Mouse (Mus musculus): ENCODE measurements at regions not wholly inside any gene's neighbourhood (a gene's known extent, or its start where the extent isn't known, plus 50 kb on each side); places are given as distances from the start of the nearest gene placed in this dataset.

GRCm38 (mm10) chr15:96944741-96945140 is 111.0 kb downstream of the Slc38a4 start:
- DNase-seq (ENCODE audit: low read depth): no peak

- no peak for DNase-seq (ENCODE audit: low read depth)
Observed at GRCm38 (mm10) chr15:96942651-96943050, 113.1 kb downstream of the Slc38a4 start.

GRCm38 (mm10) chr15:96938406-96938805 is 117.3 kb downstream of the Slc38a4 start:
- DNase-seq (ENCODE audit: low read depth): no peak

GRCm38 (mm10) chr15:96937623-96938022 is 118.1 kb downstream of the Slc38a4 start:
- no peak for DNase-seq (ENCODE audit: low read depth)

- DNase-seq (ENCODE audit: low read depth): no peak
Observed at GRCm38 (mm10) chr15:96936705-96937346, 118.9 kb downstream of the Slc38a4 start.

DNA sequence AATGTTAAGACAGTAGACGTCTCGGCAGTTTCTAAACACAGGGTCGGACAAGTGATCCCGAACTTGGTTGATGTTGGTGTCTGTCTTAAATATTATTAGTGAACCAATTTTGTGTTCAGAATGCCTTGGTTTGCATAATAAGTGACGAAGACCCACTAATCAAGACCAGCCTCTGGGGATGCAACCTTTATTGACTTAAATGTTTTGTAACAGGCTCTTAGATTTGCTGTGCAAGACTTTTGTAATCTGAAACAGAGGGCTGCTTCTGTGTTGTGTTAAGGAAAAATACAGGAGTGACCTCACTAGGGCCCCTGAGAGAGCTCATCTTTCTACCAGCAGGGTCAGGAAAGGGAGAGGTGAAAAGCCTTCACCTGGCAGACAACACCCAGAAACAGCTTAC is 119.5 kb downstream of the Slc38a4 start:
- no peak for DNase-seq (ENCODE audit: low read depth)

- no peak for DNase-seq (ENCODE audit: low read depth)
Observed at GRCm38 (mm10) chr15:96933451-96933850, 122.3 kb downstream of the Slc38a4 start.

DNA sequence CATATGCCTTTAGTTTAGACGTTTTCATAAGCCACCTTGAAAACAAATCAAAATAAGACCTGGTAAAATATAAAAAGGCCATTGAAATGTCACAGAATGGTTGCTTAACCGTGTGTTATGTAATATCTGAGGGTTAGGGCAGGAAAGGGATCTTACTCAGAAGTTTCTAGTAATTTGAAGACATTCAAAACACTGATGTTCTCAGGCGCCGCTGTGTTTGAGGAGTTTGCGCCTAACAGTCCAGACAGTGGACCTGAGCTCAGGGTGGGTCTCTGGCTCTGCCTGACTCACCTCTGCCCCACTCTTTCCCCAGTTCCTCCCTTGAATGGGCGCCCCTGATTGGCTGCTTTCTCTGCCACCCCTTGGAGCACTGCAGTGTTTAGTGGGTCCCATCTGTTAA is 125.2 kb downstream of the Slc38a4 start:
- DNase-seq (ENCODE audit: low read depth): no peak

GRCm38 (mm10) chr15:96929788-96930187 is 126.0 kb downstream of the Slc38a4 start:
- DNase-seq (ENCODE audit: low read depth): no peak

- no peak for DNase-seq (ENCODE audit: low read depth)
Observed at GRCm38 (mm10) chr15:96928692-96929091, 127.1 kb downstream of the Slc38a4 start.

DNA sequence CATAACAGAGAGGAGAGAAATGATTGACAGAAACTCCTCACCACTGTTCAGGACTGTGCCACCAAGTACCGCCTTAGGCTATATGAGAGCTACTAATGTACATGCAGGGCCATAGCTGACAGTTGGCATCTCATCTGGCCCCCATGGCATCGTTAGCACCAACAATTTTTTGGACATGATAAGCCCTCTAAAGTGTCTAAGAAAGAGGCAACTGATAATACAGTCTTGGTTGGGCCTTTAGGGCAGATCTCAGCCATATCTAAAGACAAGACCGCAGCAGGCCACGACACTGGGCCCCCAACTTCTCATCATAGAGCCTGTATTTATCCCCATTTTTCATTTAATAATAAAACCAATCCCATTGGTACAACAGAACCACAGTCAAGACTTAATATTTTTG is 128.1 kb downstream of the Slc38a4 start:
- no peak for DNase-seq (ENCODE audit: low read depth)

GRCm38 (mm10) chr15:96926660-96927059 is 129.1 kb downstream of the Slc38a4 start:
- no peak for DNase-seq (ENCODE audit: low read depth)

DNA sequence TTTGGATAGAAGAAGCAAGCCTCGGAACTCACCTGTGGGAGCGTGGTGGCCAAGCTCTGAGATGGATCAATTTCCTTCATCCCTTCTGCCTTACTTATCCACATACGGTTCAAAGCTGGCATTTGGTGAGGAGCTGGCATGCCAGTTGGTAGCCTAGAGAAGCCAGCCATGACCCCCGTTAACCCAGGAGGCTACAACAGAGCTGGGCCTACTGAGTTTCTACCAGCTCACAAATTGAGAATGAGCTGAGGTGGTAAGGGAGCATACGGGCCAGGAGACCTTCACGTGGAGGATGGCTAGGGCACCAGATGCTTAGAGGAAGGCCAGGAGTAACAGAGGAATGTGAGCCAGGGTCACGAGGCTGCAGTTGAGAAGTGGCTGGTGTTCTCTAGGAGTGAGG is 139.2 kb downstream of the Slc38a4 start:
- DNase-seq (ENCODE audit: low read depth): no peak

DNA sequence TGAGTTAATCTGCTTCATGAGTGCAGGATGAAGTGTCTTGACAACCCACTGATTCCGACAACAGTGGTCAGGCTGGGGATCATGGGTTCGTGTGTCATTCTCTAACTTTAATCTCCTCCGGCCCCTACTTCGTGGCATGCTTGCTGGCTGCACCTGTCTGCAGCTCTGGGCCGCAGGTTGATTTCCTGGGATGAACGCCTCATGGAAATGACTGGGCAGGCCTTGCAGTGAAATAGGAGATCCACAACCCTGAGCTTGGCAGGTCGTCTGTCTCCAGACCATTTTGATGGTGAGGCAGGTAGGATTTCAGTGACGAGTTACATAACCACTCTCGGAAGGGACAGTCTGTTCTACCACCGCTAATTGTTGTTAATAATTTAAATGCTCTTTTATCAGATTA is 140.2 kb downstream of the Slc38a4 start:
- no peak for DNase-seq (ENCODE audit: low read depth)

GRCm38 (mm10) chr15:96914988-96915387 is 140.8 kb downstream of the Slc38a4 start:
- no peak for DNase-seq (ENCODE audit: low read depth)

- no peak for DNase-seq (ENCODE audit: low read depth)
Observed at GRCm38 (mm10) chr15:96905520-96905919, 150.2 kb downstream of the Slc38a4 start.

- no peak for DNase-seq (ENCODE audit: low read depth)
Observed at GRCm38 (mm10) chr15:96903461-96903860, 152.3 kb downstream of the Slc38a4 start.

- DNase-seq (ENCODE audit: low read depth): no peak
Observed at GRCm38 (mm10) chr15:96902781-96903180, 153.0 kb downstream of the Slc38a4 start.

DNA sequence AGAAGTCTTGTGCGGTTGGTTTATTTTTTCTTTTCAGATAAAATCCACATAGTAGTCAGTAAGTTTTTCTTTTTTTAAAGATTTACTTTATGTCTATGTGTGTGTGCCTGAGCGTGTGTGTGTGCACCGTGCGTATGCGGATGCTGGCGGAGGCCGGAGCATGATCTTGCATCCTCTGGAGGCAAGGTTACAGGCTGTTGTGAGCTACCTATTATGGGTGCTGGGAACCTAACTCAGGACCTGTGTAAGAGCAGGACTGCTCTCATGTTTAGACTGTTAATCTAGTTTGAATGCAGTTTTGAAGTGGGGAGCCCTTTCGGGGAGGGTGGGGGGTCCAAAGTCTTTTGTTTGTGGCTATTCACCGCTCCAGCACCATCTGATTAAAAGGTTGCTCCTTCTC is 154.1 kb downstream of the Slc38a4 start:
- DNase-seq (ENCODE audit: low read depth): no peak

GRCm38 (mm10) chr15:96898285-96898684 is 157.5 kb downstream of the Slc38a4 start:
- no peak for DNase-seq (ENCODE audit: low read depth)

GRCm38 (mm10) chr15:96884901-96885300 is 170.9 kb downstream of the Slc38a4 start:
- DNase-seq (ENCODE audit: low read depth): no peak

DNA sequence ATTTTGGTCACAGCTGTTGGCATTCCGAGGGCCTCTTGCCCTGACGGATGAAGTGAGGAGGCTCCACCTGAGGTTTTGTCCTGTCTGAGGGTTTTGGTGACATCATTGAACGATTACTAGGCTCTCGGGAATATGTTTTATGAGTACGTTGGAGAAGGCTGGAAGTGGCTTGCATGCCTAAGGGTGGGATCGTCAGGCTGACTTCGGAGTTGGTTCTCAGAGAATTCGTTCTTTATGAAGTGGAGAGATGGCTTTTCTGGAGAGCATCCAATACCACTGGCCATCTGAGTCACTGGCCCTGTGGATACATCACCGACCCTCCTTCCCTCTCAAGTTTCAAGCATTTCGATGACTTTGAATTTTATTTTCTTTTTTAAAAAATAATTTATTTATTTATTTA is 172.0 kb downstream of the Slc38a4 start:
- no peak for DNase-seq (ENCODE audit: low read depth)

DNA sequence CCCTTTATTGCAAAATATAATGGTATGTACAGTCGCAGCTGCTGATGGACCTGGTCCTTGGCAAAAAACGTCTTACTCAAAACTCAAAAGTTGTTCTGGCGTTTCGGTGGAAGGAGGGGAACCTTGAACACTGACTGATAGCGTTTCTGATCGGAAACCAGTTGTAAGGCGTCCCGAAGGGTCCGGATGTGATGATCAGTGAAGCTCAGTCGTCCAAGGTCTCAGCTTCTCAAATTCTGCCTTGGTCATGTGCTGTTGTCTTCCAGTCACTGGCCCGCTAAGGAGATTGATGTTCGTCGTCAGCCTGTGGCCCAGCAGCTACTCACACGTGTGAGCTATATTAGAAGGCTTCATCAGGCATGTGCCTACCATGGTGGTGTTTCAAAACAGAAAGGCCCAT is 173.5 kb downstream of the Slc38a4 start:
- no peak for DNase-seq (ENCODE audit: low read depth)

DNA sequence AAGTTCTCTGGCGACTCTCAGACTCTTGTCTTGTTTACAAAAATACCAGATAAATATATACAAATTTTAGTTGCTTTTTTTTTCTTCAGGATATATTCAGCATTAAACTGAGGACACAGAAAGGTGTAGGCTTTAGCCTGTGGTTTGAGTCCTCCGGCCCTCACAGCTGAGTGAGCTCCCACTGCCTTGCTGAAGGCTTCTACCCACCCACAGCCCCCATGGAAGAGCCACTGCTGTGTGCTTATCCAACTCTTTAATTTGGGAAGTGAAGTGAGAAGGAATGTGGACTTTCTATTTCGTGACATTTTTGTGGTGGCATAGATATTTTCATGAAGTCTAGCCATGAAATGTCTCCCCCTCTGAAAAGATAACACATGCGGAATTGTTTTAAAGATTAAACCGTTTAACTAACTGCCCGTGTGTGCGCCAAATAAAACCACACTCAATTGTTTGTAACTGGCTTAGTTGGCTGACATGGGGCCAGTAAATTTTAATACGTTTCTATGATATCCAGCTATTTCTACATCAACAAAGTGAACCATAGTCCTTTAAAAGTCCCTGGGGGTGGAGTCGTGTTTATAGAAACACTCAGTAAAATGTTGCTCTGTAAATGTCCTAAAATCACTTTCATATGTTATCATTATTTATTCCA is 174.1 kb downstream of the Slc38a4 start:
- no peak for DNase-seq (ENCODE audit: low read depth)
